Mouse (Mus musculus) adrenal gland, postnatal 4 days (tissue): Measurements from ENCODE around the gene Ppp1r1c. TPM values are rescaled to one million over a fixed set of nuclear protein-coding genes. Genes with fewer than 3 reads are reported as not detected.
"Not testable (repeated sequence)": the region's sequence is repeated elsewhere in the genome, so short reads cannot be mapped to it uniquely, and the experiment has no call there.

Source experiments
- DNase-seq, 2 experiments: peaks; one replicate each; pipeline ENCODE4 v3.0.0; 2021 to 2022; ENCODE audit warnings: low spot score in 2 of 2, mixed read lengths in 2 of 2
- total RNA-seq, 2 experiments: library from RNA; stranded (reverse); gene quantifications; 2 replicates each; pipeline ENCODE4 v1.2.3; 2021

Ppp1r1c gene
- total RNA-seq, 2 experiments from 2014 or later, result 0.11 TPM; not detected in 1

DNA sequence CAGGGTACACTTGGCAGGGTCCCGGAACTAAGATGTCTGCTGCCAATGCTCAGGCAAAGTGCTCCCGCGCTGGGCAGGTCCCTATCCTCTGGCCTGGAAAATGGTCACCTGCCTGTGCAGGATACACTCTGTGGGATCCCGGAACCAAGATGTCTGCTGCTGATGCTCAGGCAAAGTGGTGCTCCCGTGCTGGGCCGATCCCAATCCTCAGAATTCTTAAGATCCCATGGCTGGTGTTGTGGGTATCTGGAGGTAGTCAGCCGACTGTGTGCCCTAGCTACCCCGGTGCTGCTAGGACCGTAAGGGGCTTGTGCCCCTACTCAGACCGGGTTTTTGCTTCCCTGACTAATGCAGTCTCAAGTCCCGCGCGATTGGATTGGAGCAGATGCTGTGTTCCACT is 139.8 kb downstream of the Ppp1r1c start:
- not testable (repeated sequence) for DNase-seq

DNA sequence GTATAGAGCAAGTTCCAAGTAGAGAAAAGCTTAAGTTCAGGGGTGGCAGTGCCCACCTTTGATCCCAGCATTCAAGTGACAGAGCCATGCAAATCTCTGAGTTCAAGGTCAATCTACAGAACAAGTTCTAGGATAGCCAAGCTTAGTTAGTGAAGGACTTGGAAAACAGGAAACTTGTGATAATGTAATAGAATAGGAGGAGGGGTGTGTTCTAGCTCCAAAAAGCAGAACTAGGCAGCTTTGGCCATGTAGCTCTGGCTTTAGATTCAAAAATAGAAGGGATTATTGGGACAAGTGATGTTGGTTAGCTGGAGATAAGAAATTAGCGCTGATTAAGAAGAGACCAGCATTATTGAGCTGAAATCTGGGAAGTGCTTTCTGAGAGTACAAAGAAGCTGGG is 149.3 kb downstream of the Ppp1r1c start:
- no peak for DNase-seq

DNA sequence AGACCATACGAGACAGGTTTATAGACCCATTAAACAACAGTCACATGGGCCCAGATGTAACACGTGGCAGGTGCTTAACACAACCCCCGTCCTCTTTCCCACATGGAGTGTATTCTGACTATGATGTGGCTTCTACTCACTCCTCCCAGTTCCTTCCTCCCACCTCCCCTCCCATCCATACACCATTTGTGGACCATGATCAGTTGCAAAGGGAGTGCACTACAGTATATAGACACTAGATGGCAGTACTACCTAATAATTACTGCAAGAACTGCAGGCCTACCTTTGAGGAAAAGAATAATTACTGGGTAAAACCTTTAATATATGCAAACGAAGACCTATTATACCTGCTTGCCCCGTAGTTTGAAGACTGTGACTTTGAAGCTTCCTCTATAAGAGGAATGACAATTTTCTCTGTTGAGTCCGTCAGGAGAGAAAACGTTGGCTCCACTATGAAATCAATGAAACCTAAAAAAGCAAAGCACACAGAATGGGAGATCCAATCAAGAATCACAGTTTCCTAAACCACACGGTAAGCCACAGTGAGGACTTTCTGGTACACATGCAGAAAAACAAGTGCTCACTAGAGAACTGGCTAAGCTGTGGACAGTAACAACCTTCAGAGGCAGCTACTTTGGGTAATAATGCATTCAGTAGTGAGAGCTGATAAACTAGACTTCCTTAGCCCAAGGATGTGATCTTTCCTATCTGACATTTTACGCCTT is 157.9 kb downstream of the Ppp1r1c start:
- DNase-seq, result no peak

Other genes with a start within 250 kb of the Ppp1r1c start
- gene Itprid2, start 72.4 kb upstream of the Ppp1r1c start, total RNA-seq, result 10 to 100 TPM; 40.8 to 57.8 TPM